Mouse (Mus musculus): Measurements from ENCODE around the gene Gm4307. TPM values are rescaled to one million over a fixed set of nuclear protein-coding genes. Genes with fewer than 3 reads are reported as not detected.

The Gm4307 gene
- polyA plus RNA-seq (2012; rRNA removed; ENCODE audit: low replicate concordance), result not detected in 2 replicates

GRCm38 (mm10) chr10:100361038-100361437 is at the start of gene Gm4307:
Gm4307 (plus strand) TSS chr10:100361338.

GRCm38 (mm10) chr10:100335376-100335775 is 25.8 kb upstream of the Gm4307 start, which contains the start of gene Gm4301:
Gm4301 (plus strand) TSS chr10:100335676.

DNA sequence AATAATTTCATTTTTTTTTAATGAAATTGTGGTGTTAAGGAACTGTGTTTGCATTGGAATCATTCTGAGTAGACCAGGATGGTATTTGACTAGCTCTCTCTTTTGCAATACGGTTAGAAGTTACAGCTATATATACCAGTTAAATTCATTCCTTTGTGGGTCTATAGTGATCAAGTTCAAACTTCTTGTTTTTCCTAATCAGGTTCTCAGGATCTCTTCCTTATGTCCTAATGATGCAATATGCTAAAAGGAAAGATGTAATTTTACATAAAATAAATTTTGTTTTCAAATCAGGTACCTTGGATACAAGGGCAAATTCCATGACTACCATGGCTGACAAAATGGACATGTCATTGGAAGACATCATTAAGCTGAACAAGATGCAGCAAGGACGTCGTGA is 20.6 kb upstream of the Gm4307 start, which contains the start of gene Gm4302:
Gene Gm4302 (plus strand): TSS at position 301 of the 400 bp plus-strand sequence.

GRCm38 (mm10) chr10:100345672-100346071 is 15.5 kb upstream of the Gm4307 start, which contains the start of gene Gm4303:
Gm4303 (plus strand) TSS chr10:100345972.

DNA sequence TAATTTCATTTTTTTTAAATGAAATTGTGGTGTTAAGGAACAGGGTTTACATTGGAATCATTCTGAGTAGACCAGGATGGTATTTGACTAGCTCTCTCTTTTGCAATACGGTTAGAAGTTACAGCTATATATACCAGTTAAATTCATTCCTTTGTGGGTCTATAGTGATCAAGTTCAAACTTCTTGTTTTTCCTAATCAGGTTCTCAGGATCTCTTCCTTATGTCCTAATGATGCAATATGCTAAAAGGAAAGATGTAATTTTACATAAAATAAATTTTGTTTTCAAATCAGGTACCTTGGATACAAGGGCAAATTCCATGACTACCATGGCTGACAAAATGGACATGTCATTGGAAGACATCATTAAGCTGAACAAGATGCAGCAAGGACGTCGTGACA is 10.3 kb upstream of the Gm4307 start, which contains the start of gene Gm4305:
Gene Gm4305 (plus strand): TSS at position 301 of the 400 bp plus-strand sequence.

DNA sequence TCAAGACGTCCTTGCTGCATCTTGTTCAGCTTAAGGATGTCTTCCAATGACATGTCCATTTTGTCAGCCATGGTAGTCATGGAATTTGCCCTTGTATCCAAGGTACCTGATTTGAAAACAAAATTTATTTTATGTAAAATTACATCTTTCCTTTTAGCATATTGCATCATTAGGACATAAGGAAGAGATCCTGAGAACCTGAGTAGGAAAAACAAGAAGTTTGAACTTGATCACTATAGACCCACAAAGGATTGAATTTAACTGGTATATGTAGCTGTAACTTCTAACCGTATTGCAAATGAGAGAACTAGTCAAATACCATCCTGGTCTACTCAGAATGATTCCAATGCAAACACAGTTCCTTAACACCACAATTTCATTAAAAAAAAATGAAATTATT is 21.3 kb downstream of the Gm4307 start, which contains the start of gene Gm4312:
Gene Gm4312 (minus strand): TSS at position 101 of the 400 bp plus-strand sequence.

Other genes starting within 250 kb of the Gm4307 start
- gene Gm4301, start 25.7 kb upstream of the Gm4307 start, polyA plus RNA-seq (2012; rRNA removed; ENCODE audit: low replicate concordance), result not detected in 2 replicates
- not detected in 2 replicates for gene Gm4302, start 20.5 kb upstream of the Gm4307 start, polyA plus RNA-seq (2012; rRNA removed; ENCODE audit: low replicate concordance)
- gene Gm4303, start 15.4 kb upstream of the Gm4307 start, polyA plus RNA-seq (2012; rRNA removed; ENCODE audit: low replicate concordance), result not detected in 2 replicates
- gene Gm4305, start 10.2 kb upstream of the Gm4307 start, polyA plus RNA-seq (2012; rRNA removed; ENCODE audit: low replicate concordance), result not detected in 2 replicates
- not detected in 2 replicates for gene Gm4312, start 21.2 kb downstream of the Gm4307 start, polyA plus RNA-seq (2012; rRNA removed; ENCODE audit: low replicate concordance)
- 4.7 and 9.2 TPM in 2 replicates for gene Tmtc3, start 126.0 kb downstream of the Gm4307 start, polyA plus RNA-seq (2012; rRNA removed; ENCODE audit: low replicate concordance)
- gene Cep290, start 126.2 kb downstream of the Gm4307 start, polyA plus RNA-seq (2012; rRNA removed; ENCODE audit: low replicate concordance), result 0.18 and 0.65 TPM in 2 replicates
- gene 4930430F08Rik, start 229.1 kb downstream of the Gm4307 start, polyA plus RNA-seq (2012; rRNA removed; ENCODE audit: low replicate concordance), result 4.7 and 6.3 TPM in 2 replicates
- gene 1700017N19Rik, start 229.1 kb downstream of the Gm4307 start, polyA plus RNA-seq (2012; rRNA removed; ENCODE audit: low replicate concordance), result not detected in 2 replicates

Measured in mammary gland, adult 2 months (tissue).